Mouse (Mus musculus) bone marrow, adult 2 months (tissue): ENCODE measurements around the gene Piwil4.

Experiments used
- CTCF ChIP-seq: fragments of 200-500 bp; IDR thresholded peaks from 2 replicates; pipeline ENCODE4 v1.5.1; 2011; ENCODE audit warnings: low read length, control low read depth; ENCODE audit not compliant: control insufficient read depth, insufficient read depth
- POLR2A ChIP-seq: fragments of 200-500 bp; IDR thresholded peaks from 2 replicates; pipeline ENCODE4 v1.6.1; 2011; ENCODE audit warnings: low read depth, mild to moderate bottlenecking, control low read depth, low read length, borderline replicate concordance; ENCODE audit not compliant: control insufficient read depth

- TF ChIP-seq CTCF, result no peak
- no peak for TF ChIP-seq POLR2A
Observed at GRCm38 (mm10) chr9:14673109-14673508, 67.4 kb downstream of the Piwil4 start.
